Mouse (Mus musculus): Measurements from ENCODE around the gene Apoc3. TPM values are rescaled to one million over a fixed set of nuclear protein-coding genes. Genes with fewer than 3 reads are reported as not detected.
A peak's percentile ranks its signal among the peaks of the same experiment; 100 is the strongest.

Apoc3 gene
- polyA plus RNA-seq, 1 experiment from 2014 or later: 2.7 TPM

- 13% methylated on average over 37 of the region's 37 CpGs for WGBS (ENCODE audit: insufficient replicate concordance)
- peak overlapping the region; percentile 64 for H3K9ac ChIP-seq
- ATAC-seq (ENCODE audit: low read depth) (peak; percentile 50; the same call in 1 of the 2 replicates), DNase-seq (peak; percentile 45)
- no peaks in the 10 kb centered on the region for H3K27me3 ChIP-seq
- peaks cover 43% of the 10 kb centered on the region for H3K4me1 ChIP-seq (replicated peaks)
- peak overlapping the region; percentile 57 for H3K4me3 ChIP-seq (replicated peaks)
- H3K9me3 ChIP-seq (replicated peaks): no peaks in the 10 kb centered on the region
- H3K27ac ChIP-seq: peak overlapping the region; percentile 60
- H3K36me3 ChIP-seq: no peaks in the 10 kb centered on the region
- H3K4me2 ChIP-seq: peak overlapping the region; percentile 73
These were observed 5.6 kb downstream of the Apoc3 start for GRCm38 (mm10) chr9:46229573-46230449.

DNA sequence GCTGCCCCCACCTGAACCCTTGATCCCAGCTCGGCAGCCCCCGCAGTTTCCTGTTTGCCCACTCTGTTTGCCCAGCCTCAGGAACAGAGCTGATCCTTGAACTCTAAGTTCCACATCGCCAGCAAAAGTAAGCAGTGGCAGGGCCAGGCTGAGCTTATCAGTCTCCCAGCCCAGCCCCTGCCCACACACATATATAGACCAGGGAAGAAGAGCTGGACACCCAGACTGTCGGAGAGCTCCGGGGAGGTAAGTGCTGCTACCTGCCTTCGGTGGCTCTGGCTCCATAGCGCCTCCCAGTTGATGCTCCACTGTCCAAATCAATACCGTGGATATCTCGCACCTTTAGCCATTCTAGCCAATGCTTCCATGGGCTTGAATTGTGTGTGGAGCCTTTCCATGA is 6.9 kb downstream of the Apoc3 start, which contains the start of gene Apoa1:
Gene Apoa1, plus strand, starts transcription at position 90 of the 400 bp plus-strand sequence.
- DNase-seq (peak; percentile 17), ATAC-seq (ENCODE audit: low read depth) (peak; percentile 75)
- peak within 1 kb of the TSS; percentile 60 for H3K27ac ChIP-seq

DNA sequence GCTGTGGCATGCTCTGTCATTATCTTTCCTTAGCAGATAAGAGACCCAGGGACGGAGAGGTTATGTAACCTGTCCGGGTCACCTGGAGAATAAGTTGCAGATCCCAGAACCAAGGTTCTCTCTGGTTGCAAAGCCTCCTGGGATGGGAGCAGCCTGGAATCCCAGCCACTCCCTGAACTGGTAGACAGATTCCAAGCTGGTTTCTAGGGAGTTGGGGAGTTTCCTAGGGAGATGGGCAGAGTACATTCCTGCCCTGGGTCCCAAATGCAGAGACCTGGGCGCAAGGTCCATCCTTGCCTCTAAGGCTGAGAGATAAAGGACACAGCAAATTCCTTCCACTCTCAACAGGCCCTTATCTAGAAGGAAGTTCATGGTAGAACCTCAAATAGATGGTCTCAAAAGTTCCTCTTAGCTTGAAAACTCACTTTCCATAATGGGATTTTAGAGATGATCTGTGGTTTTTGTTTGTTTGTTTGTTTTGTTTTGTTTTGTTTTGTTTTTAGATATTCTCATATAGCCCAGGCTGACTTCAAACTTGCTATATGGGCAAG is 8.3 kb downstream of the Apoc3 start:
- Histone ChIP-seq H3K27ac (no peak overlapping the region), H3K9ac (no peak overlapping the region), H3K4me3 (replicated peaks) (no peak overlapping the region), H3K36me3 (0 out of 2 replicates have a peak, but pooled peaks cover 4% of the 10 kb centered on the region), H3K9me3 (replicated peaks) (no peaks in the 10 kb centered on the region), H3K27me3 (no peaks in the 10 kb centered on the region), H3K4me1 (replicated peaks) (peaks cover 47% of the 10 kb centered on the region), H3K4me2 (no peak overlapping the region)
- no peak for ATAC-seq (ENCODE audit: low read depth)
- WGBS (ENCODE audit: insufficient replicate concordance): 46% methylated on average over 3 of the region's 3 CpGs
- no peak for DNase-seq

More for the DNA sequence above, 6.9 kb downstream of the Apoc3 start, which contains the start of gene Apoa1:
- Histone ChIP-seq H3K9me3 (replicated peaks) (no peaks in the 10 kb centered on the region), H3K4me2 (peak within 1 kb of the TSS; percentile 73), H3K27me3 (no peaks in the 10 kb centered on the region), H3K36me3 (no peaks in the 10 kb centered on the region), H3K4me3 (replicated peaks) (peak within 1 kb of the TSS; percentile 57), H3K9ac (peak within 1 kb of the TSS; percentile 64), H3K4me1 (replicated peaks) (peaks cover 51% of the 10 kb centered on the region)
- WGBS (ENCODE audit: insufficient replicate concordance): 36% methylated on average over 9 of the region's 9 CpGs

DNA sequence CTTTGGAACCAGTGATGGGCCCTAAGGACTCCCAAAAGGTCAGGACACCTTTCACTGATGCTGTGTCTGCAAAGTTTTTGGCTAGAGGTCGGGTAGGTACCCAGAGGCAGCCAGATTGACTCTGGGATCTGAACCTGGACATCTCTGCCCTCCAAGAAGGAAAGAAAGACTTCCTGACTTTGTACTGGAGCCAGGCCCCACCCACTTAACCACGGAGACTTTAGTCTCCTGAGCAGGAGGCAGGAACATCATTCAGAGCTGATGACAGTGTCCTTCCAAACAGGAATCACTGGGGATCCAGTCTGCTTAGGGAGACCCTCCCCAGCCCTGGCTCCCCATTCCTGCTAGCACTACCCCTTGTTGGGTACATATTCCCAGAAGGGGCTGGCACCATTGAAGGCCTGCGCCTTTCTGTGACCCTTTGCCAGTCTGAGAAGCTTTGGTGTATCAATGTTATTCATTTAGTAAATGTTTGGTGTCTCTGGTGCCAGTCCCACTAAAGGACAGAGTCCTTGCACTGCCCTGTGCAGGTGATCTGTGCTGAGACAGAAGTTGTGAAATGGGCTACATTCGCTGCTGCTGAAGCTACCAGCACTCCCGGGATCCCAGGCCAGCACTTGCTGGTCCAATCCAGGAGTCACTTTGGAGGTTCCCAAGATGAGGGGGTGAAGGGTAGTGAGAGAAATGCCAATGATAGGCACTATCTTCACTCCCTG is 10.3 kb downstream of the Apoc3 start:
- H3K27me3 ChIP-seq: no peaks in the 10 kb centered on the region
- WGBS (ENCODE audit: insufficient replicate concordance): 44% methylated on average over 5 of the region's 5 CpGs
- no peak overlapping the region for H3K4me3 ChIP-seq (replicated peaks)
- peaks cover 33% of the 10 kb centered on the region for H3K4me1 ChIP-seq (replicated peaks)
- no peak overlapping the region for H3K9ac ChIP-seq
- no peak overlapping the region; the same call in 1 of the 2 replicates for H3K27ac ChIP-seq
- ATAC-seq (ENCODE audit: low read depth) (no peak), DNase-seq (no peak)
- no peaks in the 10 kb centered on the region for H3K9me3 ChIP-seq (replicated peaks)
- H3K36me3 ChIP-seq: peaks cover 18% of the 10 kb centered on the region; the same call in 1 of the 2 replicates
- H3K4me2 ChIP-seq: no peak overlapping the region

DNA sequence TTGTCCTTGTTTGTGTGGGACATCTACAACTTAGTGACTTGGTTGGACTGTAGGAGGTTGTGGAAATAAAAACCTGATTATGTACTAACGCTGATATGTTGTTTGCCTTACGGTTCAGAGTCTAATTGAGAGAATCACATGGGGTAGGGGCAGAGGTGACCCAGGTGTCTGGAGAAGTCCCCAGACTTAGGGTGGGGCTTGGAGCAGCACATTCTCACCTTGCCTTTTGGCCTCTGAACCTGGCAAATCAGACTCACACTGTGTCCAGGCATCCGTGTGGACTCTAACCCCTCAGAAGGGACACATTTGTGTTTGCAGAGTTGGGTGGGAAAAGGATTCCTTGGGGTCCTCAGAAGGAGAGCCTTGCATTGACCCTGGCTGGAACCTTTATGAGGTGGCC is 11.3 kb downstream of the Apoc3 start:
- Histone ChIP-seq H3K4me2 (no peak overlapping the region), H3K27me3 (no peaks in the 10 kb centered on the region), H3K4me3 (replicated peaks) (no peak overlapping the region), H3K36me3 (peaks cover 25% of the 10 kb centered on the region; the same call in 1 of the 2 replicates), H3K4me1 (replicated peaks) (peaks cover 32% of the 10 kb centered on the region), H3K27ac (no peak overlapping the region), H3K9me3 (replicated peaks) (no peaks in the 10 kb centered on the region), H3K9ac (no peak overlapping the region)
- DNase-seq (no peak), ATAC-seq (ENCODE audit: low read depth) (no peak)
- 58% methylated on average over 3 of the region's 3 CpGs for WGBS (ENCODE audit: insufficient replicate concordance)

GRCm38 (mm10) chr9:46223090-46223489 is 12.3 kb downstream of the Apoc3 start:
- Histone ChIP-seq H3K4me3 (replicated peaks) (no peak overlapping the region), H3K27me3 (no peaks in the 10 kb centered on the region), H3K27ac (no peak overlapping the region), H3K4me2 (no peak overlapping the region), H3K9ac (no peak overlapping the region), H3K9me3 (replicated peaks) (no peaks in the 10 kb centered on the region), H3K36me3 (peaks cover 25% of the 10 kb centered on the region; the same call in 1 of the 2 replicates), H3K4me1 (replicated peaks) (peaks cover 35% of the 10 kb centered on the region)
- ATAC-seq (ENCODE audit: low read depth) (no peak), DNase-seq (no peak)
- 68% methylated on average over 6 of the region's 6 CpGs for WGBS (ENCODE audit: insufficient replicate concordance)

DNA sequence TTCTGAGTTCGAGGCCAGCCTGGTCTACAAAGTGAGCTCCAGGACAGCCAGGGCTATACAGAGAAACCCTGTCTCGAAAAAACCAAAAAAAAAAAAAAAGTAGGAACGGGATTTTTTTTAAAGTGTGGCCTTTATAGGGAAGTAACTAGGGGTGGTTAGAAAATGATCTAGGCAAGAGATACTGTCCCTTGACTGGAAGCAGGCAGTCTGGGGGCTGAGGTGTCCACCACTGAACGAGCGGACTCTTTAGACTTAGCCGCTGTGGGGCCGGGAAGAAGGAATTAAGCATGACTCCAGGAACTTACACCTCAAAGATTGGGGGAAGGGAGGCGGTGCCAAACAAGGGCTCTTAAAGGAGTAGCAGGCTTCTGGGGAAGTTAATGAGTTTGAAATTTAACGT is 17.3 kb downstream of the Apoc3 start:
- H3K27me3 ChIP-seq: no peaks in the 10 kb centered on the region
- no peak overlapping the region for H3K4me3 ChIP-seq (replicated peaks)
- no peak overlapping the region for H3K4me2 ChIP-seq
- no peaks in the 10 kb centered on the region for H3K9me3 ChIP-seq (replicated peaks)
- 49% methylated on average over 9 of the region's 9 CpGs for WGBS (ENCODE audit: insufficient replicate concordance)
- no peak overlapping the region for H3K27ac ChIP-seq
- no peak overlapping the region for H3K9ac ChIP-seq
- peaks cover 25% of the 10 kb centered on the region; the same call in 1 of the 2 replicates for H3K36me3 ChIP-seq
- peaks cover 55% of the 10 kb centered on the region for H3K4me1 ChIP-seq (replicated peaks)
- no peak for DNase-seq
- no peak for ATAC-seq (ENCODE audit: low read depth)

GRCm38 (mm10) chr9:46216744-46217470 is 18.5 kb downstream of the Apoc3 start:
- H3K4me2 ChIP-seq: peak overlapping the region; percentile 42; the same call in 1 of the 2 replicates
- peak; percentile 19 for DNase-seq
- H3K4me3 ChIP-seq (replicated peaks): no peak overlapping the region
- WGBS (ENCODE audit: insufficient replicate concordance): 73% methylated on average over 13 of the region's 13 CpGs
- peaks cover 58% of the 10 kb centered on the region for H3K4me1 ChIP-seq (replicated peaks)
- peak overlapping the region; percentile 76 for H3K27ac ChIP-seq
- no peaks in the 10 kb centered on the region for H3K27me3 ChIP-seq
- peaks cover 26% of the 10 kb centered on the region for H3K36me3 ChIP-seq
- no peaks in the 10 kb centered on the region for H3K9me3 ChIP-seq (replicated peaks)
- ATAC-seq (ENCODE audit: low read depth): peak; percentile 38
- H3K9ac ChIP-seq: no peak overlapping the region; the same call in 1 of the 2 replicates

- 9% methylated on average over 11 of the region's 11 CpGs for WGBS (ENCODE audit: insufficient replicate concordance)
- Histone ChIP-seq H3K36me3 (peaks cover 26% of the 10 kb centered on the region), H3K27ac (peak overlapping the region; percentile 76), H3K4me2 (peak overlapping the region; percentile 42), H3K9ac (peak overlapping the region; percentile 40; the same call in 1 of the 2 replicates), H3K9me3 (replicated peaks) (no peaks in the 10 kb centered on the region), H3K27me3 (no peaks in the 10 kb centered on the region), H3K4me3 (replicated peaks) (no peak overlapping the region), H3K4me1 (replicated peaks) (peaks cover 61% of the 10 kb centered on the region)
- ATAC-seq (ENCODE audit: low read depth) (peak; percentile 74), DNase-seq (no peak)
These were observed 19.8 kb downstream of the Apoc3 start for GRCm38 (mm10) chr9:46215338-46216322.

GRCm38 (mm10) chr9:46214946-46215337 is 20.5 kb downstream of the Apoc3 start:
- ATAC-seq (ENCODE audit: low read depth): no peak
- WGBS (ENCODE audit: insufficient replicate concordance): 62% methylated on average over 10 of the region's 10 CpGs
- H3K27ac ChIP-seq: peak overlapping the region; percentile 76

More at GRCm38 (mm10) chr9:46214946-46215337, 20.5 kb downstream of the Apoc3 start:
- H3K36me3 ChIP-seq: peaks cover 28% of the 10 kb centered on the region
- peak overlapping the region; percentile 42 for H3K4me2 ChIP-seq
- H3K9me3 ChIP-seq (replicated peaks): no peaks in the 10 kb centered on the region
- DNase-seq: no peak
- no peak overlapping the region for H3K9ac ChIP-seq
- peaks cover 61% of the 10 kb centered on the region for H3K4me1 ChIP-seq (replicated peaks)
- no peaks in the 10 kb centered on the region for H3K27me3 ChIP-seq
- H3K4me3 ChIP-seq (replicated peaks): no peak overlapping the region

Measured in liver, embryonic 13.5 days (tissue).